Mouse (Mus musculus): ENCODE results near the gene 1600012H06Rik. TPM values are rescaled to one million over a fixed set of nuclear protein-coding genes. Genes with fewer than 3 reads are reported as not detected.

The 1600012H06Rik gene
- polyA plus RNA-seq, 1 experiment from 2014 or later, result 26.2 TPM

- H3K4me2 ChIP-seq (ENCODE audit: low read length), result no peak overlapping the region
- H3K27me3 ChIP-seq (ENCODE audit: control insufficient read depth, insufficient read depth, low read depth, low read length), result no peaks in the 10 kb centered on the region
- no peaks in the 10 kb centered on the region for H3K36me3 ChIP-seq (ENCODE audit: control insufficient read depth, insufficient read depth, low read length)
- no peaks in the 10 kb centered on the region for H3K9me3 ChIP-seq (replicated peaks; ENCODE audit: control insufficient read depth, low read length, poor library complexity, severe bottlenecking)
- no peak overlapping the region for H3K4me3 ChIP-seq (ENCODE audit: low read depth, low read length)
- ATAC-seq, result no peak
- WGBS, result 90% methylated on average over 5 of the region's 5 CpGs
- no peaks in the 10 kb centered on the region for H3K4me1 ChIP-seq (ENCODE audit: control insufficient read depth, insufficient read depth, low read length)
- no peak overlapping the region for H3K27ac ChIP-seq (ENCODE audit: low read length)
- no peak overlapping the region for H3K9ac ChIP-seq (ENCODE audit: low read depth, low read length)
These were observed 32.2 kb upstream of the 1600012H06Rik start for GRCm38 (mm10) chr17:14910771-14911170.

GRCm38 (mm10) chr17:14912420-14912819 is 30.6 kb upstream of the 1600012H06Rik start:
- Histone ChIP-seq H3K9ac (ENCODE audit: low read depth, low read length) (no peak overlapping the region), H3K4me1 (ENCODE audit: control insufficient read depth, insufficient read depth, low read length) (no peaks in the 10 kb centered on the region), H3K27me3 (ENCODE audit: control insufficient read depth, insufficient read depth, low read depth, low read length) (no peaks in the 10 kb centered on the region), H3K4me3 (ENCODE audit: low read depth, low read length) (no peak overlapping the region), H3K9me3 (replicated peaks; ENCODE audit: control insufficient read depth, low read length, poor library complexity, severe bottlenecking) (no peaks in the 10 kb centered on the region), H3K4me2 (ENCODE audit: low read length) (no peak overlapping the region), H3K36me3 (ENCODE audit: control insufficient read depth, insufficient read depth, low read length) (no peaks in the 10 kb centered on the region), H3K27ac (ENCODE audit: low read length) (no peak overlapping the region)
- WGBS, result 49% methylated on average over 6 of the region's 6 CpGs
- no peak for ATAC-seq

GRCm38 (mm10) chr17:14912981-14913380 is 30.0 kb upstream of the 1600012H06Rik start:
- H3K27me3 ChIP-seq (ENCODE audit: control insufficient read depth, insufficient read depth, low read depth, low read length), result no peaks in the 10 kb centered on the region
- no peak for ATAC-seq
- no peaks in the 10 kb centered on the region for H3K9me3 ChIP-seq (replicated peaks; ENCODE audit: control insufficient read depth, low read length, poor library complexity, severe bottlenecking)
- WGBS, result 88% methylated on average over 8 of the region's 8 CpGs
- H3K4me3 ChIP-seq (ENCODE audit: low read depth, low read length), result no peak overlapping the region
- H3K27ac ChIP-seq (ENCODE audit: low read length), result no peak overlapping the region
- H3K4me2 ChIP-seq (ENCODE audit: low read length), result no peak overlapping the region
- no peaks in the 10 kb centered on the region for H3K36me3 ChIP-seq (ENCODE audit: control insufficient read depth, insufficient read depth, low read length)
- H3K9ac ChIP-seq (ENCODE audit: low read depth, low read length), result no peak overlapping the region
- H3K4me1 ChIP-seq (ENCODE audit: control insufficient read depth, insufficient read depth, low read length), result no peaks in the 10 kb centered on the region

- WGBS, result 92% methylated on average over 4 of the region's 4 CpGs
These were observed 28.6 kb upstream of the 1600012H06Rik start for GRCm38 (mm10) chr17:14914401-14914800.

GRCm38 (mm10) chr17:14917866-14918265 is 25.1 kb upstream of the 1600012H06Rik start:
- H3K27me3 ChIP-seq (ENCODE audit: control insufficient read depth, insufficient read depth, low read depth, low read length), result no peaks in the 10 kb centered on the region
- H3K4me1 ChIP-seq (ENCODE audit: control insufficient read depth, insufficient read depth, low read length), result no peaks in the 10 kb centered on the region
- no peak overlapping the region for H3K4me3 ChIP-seq (ENCODE audit: low read depth, low read length)
- H3K36me3 ChIP-seq (ENCODE audit: control insufficient read depth, insufficient read depth, low read length), result no peaks in the 10 kb centered on the region
- ATAC-seq, result no peak
- no peaks in the 10 kb centered on the region for H3K9me3 ChIP-seq (replicated peaks; ENCODE audit: control insufficient read depth, low read length, poor library complexity, severe bottlenecking)
- no peak overlapping the region for H3K4me2 ChIP-seq (ENCODE audit: low read length)
- 91% methylated on average over 8 of the region's 8 CpGs for WGBS
- H3K27ac ChIP-seq (ENCODE audit: low read length), result no peak overlapping the region
- no peak overlapping the region for H3K9ac ChIP-seq (ENCODE audit: low read depth, low read length)

More at GRCm38 (mm10) chr17:14914401-14914800, 28.6 kb upstream of the 1600012H06Rik start:
- Histone ChIP-seq H3K27ac (ENCODE audit: low read length) (no peak overlapping the region), H3K36me3 (ENCODE audit: control insufficient read depth, insufficient read depth, low read length) (no peaks in the 10 kb centered on the region), H3K9me3 (replicated peaks; ENCODE audit: control insufficient read depth, low read length, poor library complexity, severe bottlenecking) (no peaks in the 10 kb centered on the region), H3K4me2 (ENCODE audit: low read length) (no peak overlapping the region), H3K4me1 (ENCODE audit: control insufficient read depth, insufficient read depth, low read length) (no peaks in the 10 kb centered on the region), H3K9ac (ENCODE audit: low read depth, low read length) (no peak overlapping the region), H3K27me3 (ENCODE audit: control insufficient read depth, insufficient read depth, low read depth, low read length) (no peaks in the 10 kb centered on the region), H3K4me3 (ENCODE audit: low read depth, low read length) (no peak overlapping the region)
- no peak for ATAC-seq

GRCm38 (mm10) chr17:14921582-14921981 is 21.4 kb upstream of the 1600012H06Rik start:
- no peaks in the 10 kb centered on the region for H3K9me3 ChIP-seq (replicated peaks; ENCODE audit: control insufficient read depth, low read length, poor library complexity, severe bottlenecking)
- H3K27me3 ChIP-seq (ENCODE audit: control insufficient read depth, insufficient read depth, low read depth, low read length), result no peaks in the 10 kb centered on the region
- H3K4me1 ChIP-seq (ENCODE audit: control insufficient read depth, insufficient read depth, low read length), result no peaks in the 10 kb centered on the region
- no peak for ATAC-seq
- no peak overlapping the region for H3K27ac ChIP-seq (ENCODE audit: low read length)
- no peaks in the 10 kb centered on the region for H3K36me3 ChIP-seq (ENCODE audit: control insufficient read depth, insufficient read depth, low read length)
- H3K4me3 ChIP-seq (ENCODE audit: low read depth, low read length), result no peak overlapping the region
- WGBS, result 77% methylated on average over 6 of the region's 6 CpGs
- no peak overlapping the region for H3K9ac ChIP-seq (ENCODE audit: low read depth, low read length)
- no peak overlapping the region for H3K4me2 ChIP-seq (ENCODE audit: low read length)

- Histone ChIP-seq H3K27ac (ENCODE audit: low read length) (no peak overlapping the region), H3K9me3 (replicated peaks; ENCODE audit: control insufficient read depth, low read length, poor library complexity, severe bottlenecking) (no peaks in the 10 kb centered on the region), H3K36me3 (ENCODE audit: control insufficient read depth, insufficient read depth, low read length) (no peaks in the 10 kb centered on the region), H3K27me3 (ENCODE audit: control insufficient read depth, insufficient read depth, low read depth, low read length) (no peaks in the 10 kb centered on the region), H3K9ac (ENCODE audit: low read depth, low read length) (no peak overlapping the region), H3K4me1 (ENCODE audit: control insufficient read depth, insufficient read depth, low read length) (no peaks in the 10 kb centered on the region), H3K4me3 (ENCODE audit: low read depth, low read length) (no peak overlapping the region), H3K4me2 (ENCODE audit: low read length) (no peak overlapping the region)
- ATAC-seq, result no peak
- WGBS, result 81% methylated on average over 8 of the region's 8 CpGs
These were observed 15.3 kb upstream of the 1600012H06Rik start for GRCm38 (mm10) chr17:14927644-14928218.

GRCm38 (mm10) chr17:14928631-14929030 is 14.4 kb upstream of the 1600012H06Rik start:
- H3K4me1 ChIP-seq (ENCODE audit: control insufficient read depth, insufficient read depth, low read length), result no peaks in the 10 kb centered on the region
- no peak for ATAC-seq
- 72% methylated on average over 5 of the region's 5 CpGs for WGBS

GRCm38 (mm10) chr17:14930697-14931096 is 12.3 kb upstream of the 1600012H06Rik start:
- 85% methylated on average over 7 of the region's 7 CpGs for WGBS
- Histone ChIP-seq H3K9me3 (replicated peaks; ENCODE audit: control insufficient read depth, low read length, poor library complexity, severe bottlenecking) (no peaks in the 10 kb centered on the region), H3K36me3 (ENCODE audit: control insufficient read depth, insufficient read depth, low read length) (no peaks in the 10 kb centered on the region), H3K27ac (ENCODE audit: low read length) (no peak overlapping the region), H3K4me1 (ENCODE audit: control insufficient read depth, insufficient read depth, low read length) (no peaks in the 10 kb centered on the region), H3K4me3 (ENCODE audit: low read depth, low read length) (no peak overlapping the region), H3K4me2 (ENCODE audit: low read length) (no peak overlapping the region), H3K27me3 (ENCODE audit: control insufficient read depth, insufficient read depth, low read depth, low read length) (no peaks in the 10 kb centered on the region), H3K9ac (ENCODE audit: low read depth, low read length) (no peak overlapping the region)
- no peak for ATAC-seq

More at GRCm38 (mm10) chr17:14928631-14929030, 14.4 kb upstream of the 1600012H06Rik start:
- Histone ChIP-seq H3K27me3 (ENCODE audit: control insufficient read depth, insufficient read depth, low read depth, low read length) (no peaks in the 10 kb centered on the region), H3K9me3 (replicated peaks; ENCODE audit: control insufficient read depth, low read length, poor library complexity, severe bottlenecking) (no peaks in the 10 kb centered on the region), H3K9ac (ENCODE audit: low read depth, low read length) (no peak overlapping the region), H3K4me2 (ENCODE audit: low read length) (no peak overlapping the region), H3K4me3 (ENCODE audit: low read depth, low read length) (no peak overlapping the region), H3K36me3 (ENCODE audit: control insufficient read depth, insufficient read depth, low read length) (no peaks in the 10 kb centered on the region), H3K27ac (ENCODE audit: low read length) (no peak overlapping the region)

Data from midbrain, embryonic 16.5 days (tissue).